Mouse (Mus musculus) gonadal fat pad, adult 2 months (tissue): Measurements from ENCODE around the gene Krtap3-2. TPM values are rescaled to one million over a fixed set of nuclear protein-coding genes. Genes with fewer than 3 reads are reported as not detected.
"Not testable (repeated sequence)": the region's sequence is repeated elsewhere in the genome, so short reads cannot be mapped to it uniquely, and the experiment has no call there.

ENCODE experiments used
- DNase-seq: peaks from one replicate; pipeline ENCODE4 v3.0.0-alpha.2; 2012; ENCODE audit warnings: low read depth
- polyA plus RNA-seq: library from polyadenylated mRNA; depleted of rRNA; stranded (reverse); fragments of >200 nt; gene quantifications from 2 replicates; pipeline ENCODE4 v1.2.3, GENCODE M21; 2012; rRNA removed

Krtap3-2 gene
- not detected in 2 replicates for polyA plus RNA-seq

DNA sequence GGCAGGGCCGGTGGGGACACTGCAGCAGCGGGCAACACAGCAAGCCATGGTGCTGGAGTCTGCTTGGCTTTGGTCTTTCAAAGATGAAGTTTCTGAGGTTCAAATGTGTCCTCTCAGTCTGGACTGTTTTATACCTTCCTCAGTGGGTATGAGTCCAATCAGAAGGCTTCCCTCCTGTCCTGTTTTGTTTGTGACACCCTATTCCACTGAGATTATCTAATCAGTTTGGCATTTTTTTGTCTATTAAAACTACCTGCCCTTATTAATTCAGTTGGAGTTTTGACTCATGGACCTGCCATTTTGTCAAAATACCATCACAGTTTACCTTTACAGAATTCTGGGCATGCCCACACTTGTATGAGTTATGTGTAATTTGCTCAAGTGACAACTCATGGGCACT, at the start of gene Krtap3-2:
Gene Krtap3-2 (minus strand): TSS at position 101 of the 400 bp plus-strand sequence.
- no peak for DNase-seq

GRCm38 (mm10) chr11:99603208-99603607, 46.6 kb upstream of the Krtap3-2 start, which contains the start of gene Gm11938:
TSS of gene Gm11938 (minus strand) at chr11:99603308.
- not testable (repeated sequence) for DNase-seq

- not testable (repeated sequence) for DNase-seq
Measured at GRCm38 (mm10) chr11:99597742-99598141, 41.1 kb upstream of the Krtap3-2 start, which contains the start of gene Krtap9-3. TSS of gene Krtap9-3 (minus strand) at chr11:99598105.

GRCm38 (mm10) chr11:99590981-99591380, 34.3 kb upstream of the Krtap3-2 start, which contains the start of gene Krtap1-3:
TSS of gene Krtap1-3 (minus strand) at chr11:99591339.
- no peak for DNase-seq

DNA sequence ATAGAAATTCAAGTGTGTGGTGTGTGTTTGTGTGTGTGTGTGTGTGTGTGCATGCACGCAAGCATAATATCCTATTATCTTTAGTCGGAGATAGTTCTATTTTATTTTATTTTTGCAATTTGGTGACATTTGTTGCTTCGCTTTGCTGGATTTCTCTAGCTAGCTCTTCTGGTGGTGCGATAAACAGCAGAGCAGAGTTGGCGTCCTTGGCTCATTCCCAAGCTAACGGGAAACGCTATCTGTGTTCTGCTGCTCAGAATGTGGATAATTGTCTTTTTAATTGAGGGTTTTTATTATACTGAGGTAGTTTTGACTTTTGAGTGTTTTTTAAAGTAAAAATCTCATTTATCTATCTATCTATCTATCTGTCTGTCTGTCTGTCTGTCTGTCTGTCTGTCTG, 28.4 kb upstream of the Krtap3-2 start:
- no peak for DNase-seq

DNA sequence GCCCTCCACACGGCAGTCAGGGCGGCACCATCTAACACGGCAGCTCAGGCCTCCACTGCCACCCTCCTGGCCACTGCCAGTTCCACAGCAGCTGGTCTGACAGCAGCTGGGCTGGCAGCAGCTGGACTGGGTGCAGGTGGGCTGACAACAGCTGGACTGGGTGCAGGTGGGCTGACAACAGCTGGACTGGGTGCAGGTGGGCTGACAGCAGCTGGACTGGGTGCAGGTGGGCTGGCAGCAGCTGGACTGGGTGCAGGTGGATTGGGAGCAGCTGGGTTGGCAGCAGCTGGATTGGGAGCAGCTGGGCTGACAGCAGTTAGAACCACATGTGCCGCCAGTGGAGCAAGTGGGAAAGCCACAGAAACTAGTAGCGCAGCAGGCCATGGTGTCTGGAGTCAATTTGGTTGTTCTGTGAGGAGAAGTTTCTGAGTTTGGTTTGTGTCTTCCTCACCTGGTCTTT, 26.6 kb upstream of the Krtap3-2 start, which contains the start of gene Krtap1-4:
Gene Krtap1-4 (minus strand): TSS at position 410 of the 460 bp plus-strand sequence.
- no peak for DNase-seq

GRCm38 (mm10) chr11:99581564-99581963, 24.9 kb upstream of the Krtap3-2 start:
- DNase-seq, result no peak

DNA sequence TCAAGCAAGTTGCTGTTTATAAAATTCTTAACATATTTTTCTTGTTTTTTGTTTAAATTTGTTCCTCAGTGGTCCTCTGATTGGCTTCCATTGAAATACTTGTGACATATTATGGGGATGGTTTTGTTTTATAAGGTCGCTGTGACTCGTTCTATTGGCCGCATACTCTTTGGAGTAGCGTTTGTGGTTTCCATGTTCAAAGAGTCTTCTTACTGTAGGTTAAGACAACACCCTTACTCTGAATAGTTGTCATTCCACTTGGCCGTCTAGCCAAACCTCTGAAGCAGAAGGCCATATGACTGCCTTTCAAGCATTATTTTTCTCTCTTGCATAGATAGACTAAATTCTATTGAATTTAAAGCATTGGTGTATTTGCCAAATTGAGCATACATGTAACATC, 24.4 kb upstream of the Krtap3-2 start:
- no peak for DNase-seq

DNA sequence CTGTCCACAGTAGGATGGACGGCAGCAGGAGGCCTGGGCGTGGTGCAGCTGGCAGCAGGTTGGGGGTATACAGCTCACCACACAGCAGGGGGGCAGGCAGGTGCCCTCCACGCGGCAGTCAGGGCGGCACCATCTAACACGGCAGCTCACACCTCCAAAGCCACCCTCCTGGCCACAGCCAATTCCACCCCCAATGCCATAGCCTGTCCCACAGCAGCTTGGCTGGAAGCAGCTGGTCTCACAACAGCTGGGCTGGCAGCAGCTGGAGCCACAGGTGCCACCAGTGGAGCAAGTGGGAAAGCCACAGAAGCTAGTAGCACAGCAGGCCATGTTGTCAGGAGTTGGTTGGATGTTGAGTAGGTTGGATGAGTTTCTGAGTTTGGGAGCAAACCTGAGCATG, 24.0 kb upstream of the Krtap3-2 start, which contains the start of gene Krtap1-5:
Gene Krtap1-5 (minus strand): TSS at position 381 of the 400 bp plus-strand sequence.
- DNase-seq, result no peak

- peak; percentile 2 for DNase-seq
Measured at GRCm38 (mm10) chr11:99574106-99574505, 17.5 kb upstream of the Krtap3-2 start.

DNA sequence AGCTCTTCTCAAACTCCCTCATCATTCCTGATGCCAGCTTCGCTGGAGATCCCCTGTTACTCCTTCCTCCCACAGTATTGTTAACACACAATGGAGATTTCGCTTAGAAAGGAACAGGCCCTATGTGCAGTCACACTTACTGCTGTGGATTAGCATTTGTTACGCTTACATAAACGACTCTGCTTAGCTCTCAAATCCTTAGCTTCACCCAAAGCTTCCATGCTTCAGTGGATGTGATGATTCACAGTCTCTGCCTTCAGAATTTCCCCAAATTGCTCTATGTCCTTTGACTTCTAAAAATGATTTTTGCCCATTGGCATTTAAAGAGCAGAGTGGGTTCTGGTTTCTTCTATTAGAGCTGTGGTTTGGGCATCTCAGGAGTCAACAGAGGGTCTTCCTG, 16.5 kb upstream of the Krtap3-2 start:
- DNase-seq, result no peak

- no peak for DNase-seq
Measured at GRCm38 (mm10) chr11:99566530-99566929, 9.9 kb upstream of the Krtap3-2 start, which contains the start of gene Krtap3-1. TSS of gene Krtap3-1 (minus strand) at chr11:99566630.

DNA sequence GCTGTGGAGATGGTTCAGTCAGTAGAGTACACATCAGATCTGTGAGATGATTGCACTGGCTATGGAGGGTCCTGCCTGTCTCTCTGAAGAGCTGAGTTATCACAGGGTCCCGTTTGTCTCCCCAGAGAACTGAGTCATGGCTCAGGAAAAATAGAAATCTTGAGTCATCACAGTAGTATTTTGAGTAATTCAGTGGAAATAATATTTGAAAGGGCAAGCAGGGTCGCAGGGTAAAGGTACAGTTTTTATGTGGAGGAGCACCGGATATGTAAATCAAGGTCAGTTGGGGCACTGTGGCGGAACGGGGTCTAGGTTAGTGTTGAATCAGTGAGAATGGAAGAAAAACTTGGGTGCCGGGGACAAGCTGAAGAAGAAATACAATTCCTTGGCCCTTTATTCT, 5.9 kb upstream of the Krtap3-2 start:
- no peak for DNase-seq

- no peak for DNase-seq
Measured at GRCm38 (mm10) chr11:99559366-99559765, 2.7 kb upstream of the Krtap3-2 start, which contains the start of gene Gm11939. TSS of gene Gm11939 (minus strand) at chr11:99559466.

DNA sequence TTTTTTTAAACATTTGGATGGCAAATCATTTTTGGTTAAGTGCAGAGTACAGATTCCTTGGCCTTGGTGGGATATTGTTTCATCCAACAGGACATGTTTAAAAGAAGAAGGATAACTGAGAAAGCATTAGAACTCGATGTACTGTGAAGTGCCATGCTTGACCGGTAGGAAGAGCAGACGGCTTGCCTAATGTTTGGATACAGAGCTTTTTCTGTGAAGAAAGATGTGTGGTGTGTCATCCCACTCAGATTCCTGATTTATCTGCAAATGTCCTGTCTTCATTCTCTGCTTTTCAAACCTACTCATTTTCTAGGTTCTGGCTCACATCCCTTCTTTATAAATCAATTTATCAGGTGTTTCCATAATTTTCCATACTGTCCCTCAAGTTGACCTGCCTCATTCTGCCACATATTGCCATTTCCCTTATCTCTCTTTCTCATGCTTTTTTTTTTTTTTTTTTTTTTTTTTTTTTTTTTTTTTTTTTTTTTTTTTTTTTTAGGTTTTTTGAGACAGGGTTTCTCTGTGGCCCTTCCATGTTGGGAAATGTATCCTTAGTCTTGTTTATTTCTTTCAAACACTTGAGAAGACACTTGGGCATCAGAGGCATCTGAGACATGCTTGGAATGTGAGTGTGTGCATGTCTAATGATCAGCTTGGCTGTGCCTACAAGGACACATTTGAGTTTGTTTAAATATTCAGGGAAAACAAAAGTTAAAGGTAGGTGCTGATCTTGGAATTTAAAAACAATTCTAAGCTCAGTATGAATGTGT, 1.5 kb upstream of the Krtap3-2 start:
- DNase-seq, result no peak

- no peak for DNase-seq
Measured at GRCm38 (mm10) chr11:99556195-99556594, 458 bp downstream of the Krtap3-2 start.

DNA sequence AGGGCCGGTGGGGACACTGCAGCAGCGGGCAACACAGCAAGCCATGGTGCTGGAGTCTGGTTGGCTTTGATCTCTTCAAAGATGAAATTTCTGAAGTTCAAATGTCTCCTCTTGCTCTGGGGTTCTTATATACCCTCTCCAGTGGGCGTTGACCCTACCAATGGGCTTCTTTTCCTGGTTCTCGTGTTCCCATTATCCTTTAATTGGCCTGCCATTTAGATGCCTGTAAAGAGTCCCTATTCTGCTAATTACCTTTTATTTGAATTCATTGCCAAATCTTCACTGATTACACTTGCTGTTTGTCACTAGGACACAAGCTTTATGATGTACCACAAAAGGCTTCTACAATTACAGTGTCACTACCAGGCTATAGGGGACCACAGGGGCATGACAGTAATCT, 5.9 kb downstream of the Krtap3-2 start, which contains the start of gene Krtap3-3:
Gene Krtap3-3 (minus strand): TSS at position 101 of the 400 bp plus-strand sequence.
- DNase-seq, result no peak

DNA sequence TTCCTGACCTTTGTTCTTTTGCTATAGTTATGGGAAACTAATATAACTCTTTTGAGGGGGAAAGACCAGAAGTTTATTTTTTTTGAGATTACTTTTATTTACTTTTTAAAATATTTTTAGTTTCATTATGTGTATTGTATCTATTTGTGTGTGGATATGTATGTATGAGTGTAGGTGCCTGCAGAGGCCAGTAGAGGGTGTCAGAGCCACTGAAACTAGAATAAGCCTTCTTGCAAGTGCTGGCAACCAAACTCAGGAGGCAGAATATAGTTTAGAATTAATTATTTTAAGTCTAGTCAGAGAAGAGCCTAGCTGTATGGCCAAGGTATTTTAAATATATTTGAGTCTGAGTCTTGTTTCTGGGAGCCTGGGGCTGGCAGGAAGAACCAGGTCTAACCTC, 8.8 kb downstream of the Krtap3-2 start:
- no peak for DNase-seq

GRCm38 (mm10) chr11:99539721-99540120, 16.9 kb downstream of the Krtap3-2 start:
- no peak for DNase-seq

DNA sequence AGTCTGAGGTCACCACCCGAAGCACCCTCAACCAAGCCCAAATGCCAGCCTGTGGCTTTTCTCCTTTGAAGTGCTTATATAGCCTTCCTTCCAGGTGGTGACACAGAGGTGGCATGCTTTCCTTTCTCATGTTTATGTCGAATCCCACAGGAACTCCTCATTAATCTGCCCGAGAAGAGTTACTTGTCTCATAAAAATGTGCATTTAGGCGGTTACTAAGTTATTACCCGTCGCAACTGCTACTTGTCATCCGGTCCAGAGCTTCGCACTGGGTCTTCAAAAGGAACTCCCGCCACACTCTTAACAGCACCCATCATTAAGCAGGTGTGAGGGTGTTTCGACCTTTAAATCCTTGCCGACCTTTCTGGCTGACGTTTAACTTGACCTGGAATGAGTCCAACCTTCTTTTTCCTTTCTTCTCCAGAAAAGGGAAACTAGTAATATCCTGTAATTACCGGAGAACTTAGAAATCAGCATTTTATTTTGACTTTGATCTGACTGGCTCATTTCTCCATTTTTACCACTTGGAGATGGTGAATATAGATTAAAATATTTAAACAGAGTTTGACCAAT, 35.3 kb downstream of the Krtap3-2 start, which contains the start of gene Krt39:
Gene Krt39 (minus strand): TSS at position 51 of the 573 bp plus-strand sequence.
- no peak for DNase-seq

GRCm38 (mm10) chr11:99514098-99514497, 42.6 kb downstream of the Krtap3-2 start:
- peak; percentile 24 for DNase-seq
